Mouse (Mus musculus) lung, postnatal 0 days (tissue): ENCODE results near the gene Prkcsh. TPM values are rescaled to one million over a fixed set of nuclear protein-coding genes. Genes with fewer than 3 reads are reported as not detected.

Experiments
- ATAC-seq: fragments of 200-750 bp; cut with Nextera tagmentation; 2 replicates; pipeline ENCODE4 v1.8.0; 2017; ENCODE audit warnings: moderate library complexity
- DNase-seq: peaks from one replicate; pipeline ENCODE4 v3.0.0-alpha.2; 2016; ENCODE audit warnings: low spot score
- H3K27ac ChIP-seq: fragments of 300-500 bp; sonication (generic); 2 replicates; pipeline ENCODE4 v1.5.1; 2014; ENCODE audit warnings: antibody characterized with exemption, mild to moderate bottlenecking, low read length, mixed read lengths
- H3K27me3 ChIP-seq: fragments of 300-500 bp; sonication (generic); replicated peaks from 2 replicates; pipeline ENCODE4 v1.6.1; 2014; ENCODE audit warnings: low read length, mixed read lengths; ENCODE audit not compliant: insufficient read depth
- H3K36me3 ChIP-seq: fragments of 300-500 bp; sonication (generic); 2 replicates; pipeline ENCODE4 v1.6.1; 2014; ENCODE audit warnings: low read length, mixed read lengths; ENCODE audit not compliant: insufficient read depth
- H3K4me1 ChIP-seq: fragments of 300-500 bp; sonication (generic); 2 replicates; pipeline ENCODE4 v1.6.1; 2014; ENCODE audit warnings: antibody characterized with exemption, low read depth, low read length, mixed read lengths; ENCODE audit not compliant: insufficient read depth
- H3K4me2 ChIP-seq: fragments of 300-500 bp; sonication (generic); replicated peaks from 2 replicates; pipeline ENCODE4 v1.6.1; 2014; ENCODE audit warnings: low read depth, mild to moderate bottlenecking, low read length, moderate library complexity, mixed read lengths
- H3K4me3 ChIP-seq: fragments of 300-500 bp; sonication (generic); 2 replicates; pipeline ENCODE4 v1.5.1; 2014; ENCODE audit warnings: low read depth, low read length
- H3K9ac ChIP-seq: fragments of 300-500 bp; sonication (generic); replicated peaks from 2 replicates; pipeline ENCODE4 v1.6.1; 2014; ENCODE audit warnings: low read depth, mild to moderate bottlenecking
- H3K9me3 ChIP-seq: fragments of 300-500 bp; sonication (generic); 2 replicates; pipeline ENCODE4 v1.6.1; 2016; ENCODE audit warnings: low read length, mixed read lengths
- CTCF ChIP-seq: IDR thresholded peaks from 2 replicates; pipeline ENCODE4 v1.5.1; 2016; ENCODE audit warnings: antibody characterized with exemption, mild to moderate bottlenecking
- EP300 ChIP-seq: IDR thresholded peaks from 2 replicates; pipeline ENCODE4 v1.6.1; 2016; ENCODE audit warnings: antibody characterized with exemption, mild to moderate bottlenecking, control low read depth
- WGBS: fragments of 180-500 bp; shearing (Covaris S2); extraction: QIAGEN DNeasy Blood & Tissue Kit; methylation state at CpG from one replicate; pipeline ENCODE4 v1.1.7; 2014; 5-methylcytosine and 5-hydroxymethylcytosine counted together
- polyA plus RNA-seq: library from polyadenylated mRNA; unstranded; fragments of >200 nt; fragmentation: Nextera tagmentation; extraction: Ambion mirVana; gene quantifications from 2 replicates; pipeline ENCODE4 v1.2.1, GENCODE M21; 2015

The Prkcsh gene
- polyA plus RNA-seq, 1 experiment from 2014 or later = 51.9 TPM

DNA sequence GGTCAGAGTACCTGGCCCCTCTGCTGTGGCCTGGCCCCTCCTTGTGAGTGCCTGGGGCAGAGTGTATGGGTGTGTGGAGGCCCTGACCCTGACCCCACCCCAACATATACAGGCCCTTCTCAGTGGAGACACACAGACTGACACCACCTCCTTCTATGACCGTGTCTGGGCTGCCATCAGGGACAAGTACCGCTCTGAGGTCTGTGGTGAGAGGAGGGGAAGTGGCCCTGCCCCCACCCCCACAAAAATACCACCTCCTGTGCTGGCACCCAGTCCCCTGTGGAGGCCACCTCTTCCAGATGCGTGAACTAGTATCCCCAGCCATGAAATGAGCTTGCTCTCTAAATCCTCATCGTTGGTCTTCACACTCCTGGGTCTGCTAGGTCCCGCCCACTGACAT lies 8.4 kb downstream of the Prkcsh start:
- Histone ChIP-seq H3K4me1 (no peaks in the 10 kb centered on the region), H3K27ac (no peak overlapping the region), H3K4me3 (no peak overlapping the region), H3K27me3 (no peaks in the 10 kb centered on the region), H3K9me3 (no peaks in the 10 kb centered on the region), H3K9ac (no peak overlapping the region), H3K4me2 (no peak overlapping the region), H3K36me3 (peaks cover 55% of the 10 kb centered on the region)
- no peak for ATAC-seq
- TF ChIP-seq EP300 (no peak), CTCF (no peak)
- no peak for DNase-seq
- WGBS = 79% methylated on average over 5 of the region's 5 CpGs

DNA sequence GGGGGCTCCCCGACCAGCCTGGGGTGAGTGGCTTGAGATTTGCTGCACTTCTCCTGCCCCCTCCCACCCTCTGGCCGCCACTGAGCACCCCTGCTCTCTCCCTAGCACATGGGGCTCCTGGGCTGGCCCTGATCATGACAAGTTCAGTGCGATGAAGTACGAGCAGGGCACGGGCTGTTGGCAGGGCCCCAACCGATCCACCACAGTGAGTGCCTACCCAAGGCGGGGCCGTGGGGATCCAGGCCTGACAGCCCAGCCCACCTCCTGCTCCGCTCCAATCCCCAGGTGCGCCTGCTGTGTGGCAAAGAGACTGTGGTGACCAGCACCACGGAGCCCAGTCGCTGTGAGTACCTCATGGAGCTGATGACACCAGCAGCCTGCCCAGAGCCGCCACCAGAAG lies 10.1 kb downstream of the Prkcsh start:
- Histone ChIP-seq H3K4me1 (no peaks in the 10 kb centered on the region), H3K27me3 (no peaks in the 10 kb centered on the region), H3K27ac (no peak overlapping the region), H3K4me3 (no peak overlapping the region), H3K4me2 (no peak overlapping the region), H3K36me3 (peaks cover 50% of the 10 kb centered on the region), H3K9ac (no peak overlapping the region), H3K9me3 (no peaks in the 10 kb centered on the region)
- no peak for DNase-seq
- WGBS = 88% methylated on average over 13 of the region's 13 CpGs
- TF ChIP-seq EP300 (no peak), CTCF (no peak)
- no peak for ATAC-seq

DNA sequence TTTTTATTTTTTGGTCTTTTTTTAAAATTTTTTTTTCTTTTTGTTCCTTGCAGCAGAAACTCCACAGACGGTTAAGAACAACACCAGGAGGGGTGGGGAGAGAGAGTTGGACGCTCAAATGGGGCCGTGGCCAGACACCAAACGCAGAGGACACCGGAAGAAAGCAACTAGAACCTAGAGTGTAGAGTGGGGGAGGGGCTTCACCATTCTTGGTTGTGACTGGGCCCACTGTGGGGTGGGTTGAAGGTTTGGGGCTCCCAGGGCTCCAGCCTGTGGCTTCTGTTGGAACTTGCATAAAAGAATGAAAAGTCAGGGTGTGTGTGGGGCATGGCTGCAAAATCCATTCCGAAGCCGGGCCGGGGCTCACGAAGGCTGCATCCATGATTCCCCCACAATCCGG lies 13.6 kb downstream of the Prkcsh start:
- H3K9me3 ChIP-seq = no peaks in the 10 kb centered on the region
- H3K9ac ChIP-seq = no peak overlapping the region
- no peak overlapping the region for H3K27ac ChIP-seq
- H3K4me2 ChIP-seq = no peak overlapping the region
- 66% methylated on average over 10 of the region's 10 CpGs for WGBS
- no peak for TF ChIP-seq EP300
- no peak for TF ChIP-seq CTCF
- H3K4me1 ChIP-seq = no peaks in the 10 kb centered on the region
- no peak overlapping the region for H3K4me3 ChIP-seq
- no peaks in the 10 kb centered on the region for H3K27me3 ChIP-seq
- no peak for ATAC-seq
- no peak for DNase-seq
- peaks cover 21% of the 10 kb centered on the region for H3K36me3 ChIP-seq

DNA sequence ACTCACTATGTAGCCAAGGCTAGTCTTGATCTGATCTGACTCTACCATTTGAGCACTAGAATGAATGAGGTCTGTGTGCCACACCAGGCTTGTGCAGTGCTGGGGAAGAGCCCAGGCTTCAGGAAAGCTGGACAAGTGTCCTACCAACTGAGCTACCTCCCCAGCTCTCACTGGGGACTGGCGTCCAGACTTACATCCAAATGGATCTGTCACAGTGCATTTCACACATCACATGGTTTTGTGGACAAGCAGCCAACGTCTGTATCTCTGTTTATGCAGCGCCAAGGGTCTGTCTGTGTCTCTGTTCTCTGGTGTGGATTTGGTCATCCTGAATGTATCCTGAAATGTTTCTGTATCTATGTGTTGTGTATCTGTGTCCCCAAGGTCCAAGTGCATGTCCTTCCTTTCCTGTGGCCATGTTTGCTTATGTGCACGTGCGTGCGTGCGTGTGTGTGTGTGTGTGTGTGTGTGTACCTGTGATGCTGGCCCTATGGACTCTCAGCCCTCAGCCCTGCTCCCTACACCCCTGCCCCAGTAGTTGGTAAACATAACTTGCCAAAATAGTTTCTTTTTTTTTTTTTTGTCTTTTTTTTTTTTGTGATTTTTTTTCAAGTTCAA lies 14.7 kb downstream of the Prkcsh start:
- WGBS = 67% methylated on average over 7 of the region's 7 CpGs
- H3K36me3 ChIP-seq = peaks cover 16% of the 10 kb centered on the region
- no peak overlapping the region for H3K4me3 ChIP-seq
- TF ChIP-seq CTCF (no peak), EP300 (no peak)
- H3K4me1 ChIP-seq = no peaks in the 10 kb centered on the region
- H3K27ac ChIP-seq = no peak overlapping the region
- ATAC-seq = no peak
- no peak for DNase-seq
- H3K4me2 ChIP-seq = no peak overlapping the region
- H3K9me3 ChIP-seq = no peaks in the 10 kb centered on the region
- H3K9ac ChIP-seq = no peak overlapping the region
- H3K27me3 ChIP-seq = no peaks in the 10 kb centered on the region

DNA sequence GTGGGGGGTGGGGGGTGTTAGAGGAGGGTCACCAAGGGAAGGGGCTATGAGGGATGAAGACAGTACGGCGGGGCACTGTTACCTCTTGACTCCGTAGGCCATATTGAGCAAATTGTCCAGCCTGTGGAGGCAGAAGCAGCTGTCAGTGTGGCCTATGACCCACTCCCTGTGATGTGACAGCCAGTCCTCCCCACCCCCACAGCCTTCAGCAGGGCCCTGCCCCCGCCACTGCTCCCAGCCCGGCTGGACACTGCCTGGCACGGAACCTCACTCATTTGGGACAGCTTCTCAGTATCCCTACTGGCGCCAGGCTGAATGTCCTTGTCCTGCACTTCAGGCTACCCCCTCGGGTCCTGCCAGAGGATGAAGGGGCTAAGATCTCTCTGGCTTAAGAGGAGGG lies 22.0 kb downstream of the Prkcsh start:
- no peak for DNase-seq
- H3K27ac ChIP-seq = no peak overlapping the region
- no peak overlapping the region for H3K4me2 ChIP-seq
- no peak for TF ChIP-seq CTCF
- TF ChIP-seq EP300 = no peak
- 36% methylated on average over 8 of the region's 8 CpGs for WGBS
- H3K27me3 ChIP-seq = no peaks in the 10 kb centered on the region
- peak; percentile 47; the same call in 1 of the 2 replicates for ATAC-seq
- no peak overlapping the region for H3K9ac ChIP-seq
- H3K9me3 ChIP-seq = no peaks in the 10 kb centered on the region
- no peaks in the 10 kb centered on the region for H3K36me3 ChIP-seq
- H3K4me3 ChIP-seq = no peak overlapping the region
- H3K4me1 ChIP-seq = no peaks in the 10 kb centered on the region

DNA sequence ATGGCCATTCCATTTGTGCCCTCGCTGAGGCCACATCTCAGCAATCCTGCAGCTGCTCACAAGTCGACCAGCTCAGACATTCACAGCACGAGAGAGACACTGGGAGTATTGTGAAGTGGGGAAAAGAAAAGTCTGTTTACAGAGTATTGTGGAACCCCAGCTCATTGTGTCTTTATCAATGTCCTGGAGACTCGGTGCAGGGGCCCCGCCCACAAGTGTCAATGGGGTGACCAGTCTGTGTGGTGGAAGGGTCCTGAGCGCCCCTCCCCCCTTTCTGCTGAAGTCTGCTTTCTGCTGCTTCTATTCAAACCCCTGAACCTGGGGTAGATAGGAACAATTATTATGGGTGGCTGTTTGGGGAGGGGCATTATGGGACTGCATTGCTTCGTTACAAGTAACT lies 25.9 kb downstream of the Prkcsh start:
- Histone ChIP-seq H3K9ac (no peak overlapping the region), H3K27me3 (no peaks in the 10 kb centered on the region), H3K4me1 (no peaks in the 10 kb centered on the region), H3K4me2 (no peak overlapping the region), H3K9me3 (no peaks in the 10 kb centered on the region), H3K27ac (no peak overlapping the region), H3K36me3 (no peaks in the 10 kb centered on the region), H3K4me3 (no peak overlapping the region)
- WGBS = 34% methylated on average over 7 of the region's 7 CpGs
- TF ChIP-seq EP300 (no peak), CTCF (no peak)
- ATAC-seq = no peak
- no peak for DNase-seq

DNA sequence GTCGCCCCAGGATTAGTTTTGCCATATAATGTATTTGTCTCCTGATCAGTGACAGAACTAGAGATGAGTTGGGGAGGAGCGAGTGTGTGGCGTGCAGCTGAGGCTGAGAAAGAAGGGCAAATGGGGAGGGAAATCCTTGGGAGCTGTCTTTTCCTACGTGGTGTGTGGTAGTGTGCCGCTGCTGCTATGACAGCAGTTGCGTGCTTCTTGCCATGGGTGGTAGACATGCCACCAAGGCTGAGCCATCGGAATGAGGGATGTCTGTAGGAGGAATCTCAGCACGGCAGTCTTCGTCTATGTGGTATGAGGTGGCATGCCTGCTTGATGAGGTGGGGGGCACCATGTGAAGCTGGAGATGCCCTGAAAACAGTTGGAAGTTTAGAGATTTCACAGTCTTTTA lies 27.8 kb downstream of the Prkcsh start:
- Histone ChIP-seq H3K9ac (no peak overlapping the region), H3K4me2 (no peak overlapping the region), H3K27me3 (no peaks in the 10 kb centered on the region), H3K36me3 (no peaks in the 10 kb centered on the region), H3K9me3 (no peaks in the 10 kb centered on the region), H3K4me3 (no peak overlapping the region), H3K27ac (no peak overlapping the region), H3K4me1 (no peaks in the 10 kb centered on the region)
- WGBS = 86% methylated on average over 9 of the region's 9 CpGs
- DNase-seq = no peak
- TF ChIP-seq CTCF (no peak), EP300 (no peak)
- no peak for ATAC-seq
